Mouse (Mus musculus): ENCODE measurements around the gene Olfr855.
A peak's percentile ranks its signal among the peaks of the same experiment; 100 is the strongest.

Gene Olfr855

GRCm38 (mm10) chr9:19582317-19582716 lies at the start of gene Olfr855:
Gene Olfr855 (plus strand): TSS chr9:19582617.
- no peak for DNase-seq

DNA sequence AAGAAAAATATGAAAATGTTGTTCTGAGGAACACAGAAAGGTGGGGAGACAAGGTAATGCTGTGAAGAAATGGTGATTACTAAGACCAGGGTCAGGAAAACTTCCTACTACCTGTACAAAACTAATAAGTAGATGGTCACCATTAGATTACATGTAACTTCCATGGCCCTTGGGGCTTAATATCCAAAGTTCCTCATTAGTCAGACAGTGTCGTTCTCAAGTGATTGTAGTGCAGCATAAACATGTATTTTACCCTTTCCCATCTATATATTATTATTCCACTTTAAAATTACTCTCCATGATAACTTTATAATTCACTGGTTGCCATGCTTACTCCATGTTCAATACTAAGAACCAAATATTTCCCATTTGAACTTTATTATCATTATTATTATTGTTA lies 41.4 kb upstream of the Olfr855 start, which contains the start of gene Olfr853:
Olfr853 (minus strand) TSS at position 101 of the 400 bp plus-strand sequence.
- no peak for DNase-seq

GRCm38 (mm10) chr9:19567282-19567681 lies 15.1 kb upstream of the Olfr855 start, which contains the start of gene Olfr854:
Gene Olfr854 (minus strand): TSS chr9:19567382.
- no peak for DNase-seq

- no peak for DNase-seq
Measured at GRCm38 (mm10) chr9:19621297-19621696, 38.9 kb downstream of the Olfr855 start.

- peak; percentile 99 for DNase-seq
Measured at GRCm38 (mm10) chr9:19621843-19622822, 39.7 kb downstream of the Olfr855 start, which contains the start of gene Zfp317. Gene Zfp317 (plus strand): TSS chr9:19622102.

DNA sequence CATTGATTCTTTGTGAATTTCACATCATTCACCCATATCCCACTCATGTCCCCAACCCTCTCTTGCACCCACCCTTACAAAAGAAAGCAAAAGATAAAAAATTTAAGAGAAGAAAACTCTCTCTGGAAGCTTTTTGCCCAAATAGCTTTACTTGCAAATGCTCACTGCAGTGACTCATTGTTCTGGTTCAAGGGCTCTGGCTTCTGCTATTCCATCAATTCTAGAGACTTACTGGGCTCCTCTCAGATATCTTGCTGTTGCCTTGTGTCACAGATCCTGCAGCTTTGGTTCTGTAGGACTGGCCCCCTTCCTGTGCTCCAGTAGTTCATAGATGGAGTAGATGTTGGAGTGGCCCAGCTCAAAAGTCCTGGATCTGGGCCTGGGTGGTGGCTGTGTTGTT lies 47.2 kb downstream of the Olfr855 start:
- DNase-seq, result no peak
